Mouse (Mus musculus): Measurements from ENCODE around the gene Adamts1.

DNA sequence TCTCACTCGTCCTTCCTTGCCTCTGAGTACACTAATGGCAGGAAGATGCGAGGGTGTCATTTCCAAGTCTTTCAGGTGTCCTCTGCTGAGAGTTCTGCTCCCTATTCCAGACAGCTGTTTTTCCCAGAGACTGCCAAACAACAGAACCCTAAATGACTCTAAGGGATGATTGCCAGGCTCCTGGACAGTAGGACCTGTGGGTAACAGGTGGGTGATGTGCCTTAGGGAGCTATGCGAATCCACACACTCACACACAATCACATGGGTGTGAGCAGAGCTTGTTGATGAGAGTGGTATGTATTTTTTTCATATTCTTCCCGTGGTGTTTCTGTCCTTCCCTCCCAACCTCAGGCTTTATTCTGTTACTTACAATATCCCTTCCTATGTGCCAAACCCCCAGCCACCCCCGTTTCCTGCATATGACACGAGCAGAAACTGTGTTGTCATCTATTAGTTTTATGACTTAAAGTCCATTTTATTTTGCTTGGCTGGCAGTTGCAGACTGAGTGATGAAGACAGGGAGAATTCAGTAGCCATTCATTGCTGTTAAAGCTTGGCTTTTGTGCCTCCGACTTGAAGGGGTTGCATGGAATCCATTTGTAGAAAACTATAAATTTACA lies 41.8 kb downstream of the Adamts1 start:
- TF ChIP-seq POLR2A (IDR thresholded peaks at IDR 0.05; ENCODE audit: insufficient read depth, low read depth, low read length), result no peak
- no peak for TF ChIP-seq CTCF (IDR thresholded peaks at IDR 0.05)
- TF ChIP-seq EP300 (IDR thresholded peaks at IDR 0.05; ENCODE audit: insufficient read depth, low read depth, low read length), result no peak
